Mouse (Mus musculus) liver, postnatal 0 days (tissue): ENCODE results near the gene Ldlr. TPM values are rescaled to one million over a fixed set of nuclear protein-coding genes. Genes with fewer than 3 reads are reported as not detected.

Experiments used
- ATAC-seq: fragments of 200-750 bp; cut with Nextera tagmentation; 2 replicates; pipeline ENCODE4 v1.8.0; 2017; ENCODE audit warnings: mild to moderate bottlenecking, moderate library complexity
- DNase-seq: peaks from one replicate; pipeline ENCODE4 v3.0.0-alpha.2; 2016
- H3K27ac ChIP-seq: fragments of 300-500 bp; sonication (generic); 2 replicates; pipeline ENCODE4 v1.5.1; 2014; ENCODE audit warnings: antibody characterized with exemption, moderate library complexity, mild to moderate bottlenecking, low read depth
- H3K27me3 ChIP-seq: fragments of 300-500 bp; sonication (generic); 2 replicates; pipeline ENCODE4 v1.6.1; 2014; ENCODE audit warnings: low read length, control low read depth, mixed read lengths; ENCODE audit not compliant: insufficient read depth
- H3K36me3 ChIP-seq: fragments of 300-500 bp; sonication (generic); replicated peaks from 2 replicates; pipeline ENCODE4 v1.6.1; 2014; ENCODE audit warnings: mild to moderate bottlenecking, control low read depth, low read length, moderate library complexity, mixed read lengths; ENCODE audit not compliant: insufficient read depth
- H3K4me1 ChIP-seq: fragments of 300-500 bp; sonication (generic); 2 replicates; pipeline ENCODE4 v1.6.1; 2014; ENCODE audit warnings: antibody characterized with exemption, mild to moderate bottlenecking, control low read depth; ENCODE audit not compliant: insufficient read depth
- H3K4me2 ChIP-seq: fragments of 300-500 bp; sonication (generic); 2 replicates; pipeline ENCODE4 v1.6.1; 2014; ENCODE audit warnings: low read depth, mild to moderate bottlenecking, low read length, moderate library complexity, mixed read lengths
- H3K4me3 ChIP-seq: fragments of 300-500 bp; sonication (generic); 2 replicates; pipeline ENCODE4 v1.5.1; 2014; ENCODE audit warnings: low read depth, low read length
- H3K9ac ChIP-seq: fragments of 300-500 bp; sonication (generic); replicated peaks from 2 replicates; pipeline ENCODE4 v1.6.1; 2014; ENCODE audit warnings: mild to moderate bottlenecking, moderate library complexity
- H3K9me3 ChIP-seq: fragments of 300-500 bp; sonication (generic); 2 replicates; pipeline ENCODE4 v1.6.1; 2016; ENCODE audit warnings: mild to moderate bottlenecking, control low read depth, low read length, mixed read lengths
- CTCF ChIP-seq: sonication (generic); IDR thresholded peaks from 2 replicates; pipeline ENCODE4 v1.5.1; 2016; ENCODE audit warnings: antibody characterized with exemption, low read depth
- EP300 ChIP-seq: IDR thresholded peaks from 2 replicates; pipeline ENCODE4 v1.6.1; 2016; ENCODE audit warnings: antibody characterized with exemption, low read depth, mild to moderate bottlenecking
- WGBS: fragments of 180-500 bp; shearing (Covaris S2); extraction: QIAGEN DNeasy Blood & Tissue Kit; methylation state at CpG from one replicate; pipeline ENCODE4 v1.1.7; 2014; ENCODE audit not compliant: insufficient replicate concordance; 5-methylcytosine and 5-hydroxymethylcytosine counted together
- polyA plus RNA-seq: library from polyadenylated mRNA; unstranded; fragments of >200 nt; fragmentation: Nextera tagmentation; extraction: Ambion mirVana; gene quantifications from 2 replicates; pipeline ENCODE4 v1.2.1, GENCODE M21; 2015

The Ldlr gene
- polyA plus RNA-seq, 1 experiment from 2014 or later, result 13.2 TPM

- Histone ChIP-seq H3K36me3 (peaks cover 36% of the 10 kb centered on the region), H3K27me3 (no peaks in the 10 kb centered on the region)
These were observed 6.0 kb downstream of the Ldlr start for GRCm38 (mm10) chr9:21729264-21729663.

DNA sequence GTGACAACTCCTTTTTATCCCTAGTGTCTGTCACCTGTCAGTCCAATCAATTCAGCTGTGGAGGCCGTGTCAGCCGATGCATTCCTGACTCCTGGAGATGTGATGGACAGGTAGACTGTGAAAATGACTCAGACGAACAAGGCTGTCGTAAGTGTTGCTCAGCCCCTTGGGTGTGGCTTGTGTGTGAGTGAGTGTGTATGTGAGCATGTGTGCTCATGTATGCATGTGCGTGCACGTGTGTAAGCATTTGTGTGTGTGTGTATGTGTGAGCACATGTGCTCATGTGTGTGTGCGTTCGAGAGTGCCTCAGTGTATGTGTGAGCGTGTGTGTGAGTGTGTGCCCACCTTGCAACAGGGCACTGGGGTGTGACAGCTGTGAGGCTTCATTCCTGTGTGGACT is 9.0 kb downstream of the Ldlr start:
- Histone ChIP-seq H3K9ac (no peak overlapping the region), H3K4me1 (peaks cover 26% of the 10 kb centered on the region), H3K4me2 (no peak overlapping the region), H3K36me3 (peaks cover 59% of the 10 kb centered on the region), H3K27me3 (no peaks in the 10 kb centered on the region), H3K27ac (no peak overlapping the region), H3K4me3 (no peak overlapping the region), H3K9me3 (no peaks in the 10 kb centered on the region)
- TF ChIP-seq EP300, result no peak
- no peak for TF ChIP-seq CTCF
- DNase-seq, result no peak
- no peak for ATAC-seq
- WGBS, result 89% methylated on average over 9 of the region's 9 CpGs

More at GRCm38 (mm10) chr9:21729264-21729663, 6.0 kb downstream of the Ldlr start:
- DNase-seq (no peak), ATAC-seq (no peak)
- Histone ChIP-seq H3K4me1 (peaks cover 43% of the 10 kb centered on the region), H3K9ac (no peak overlapping the region), H3K27ac (peak overlapping the region; percentile 96), H3K4me2 (no peak overlapping the region), H3K4me3 (no peak overlapping the region), H3K9me3 (no peaks in the 10 kb centered on the region)
- TF ChIP-seq CTCF, result no peak
- TF ChIP-seq EP300, result no peak
- 75% methylated on average over 7 of the region's 7 CpGs for WGBS

DNA sequence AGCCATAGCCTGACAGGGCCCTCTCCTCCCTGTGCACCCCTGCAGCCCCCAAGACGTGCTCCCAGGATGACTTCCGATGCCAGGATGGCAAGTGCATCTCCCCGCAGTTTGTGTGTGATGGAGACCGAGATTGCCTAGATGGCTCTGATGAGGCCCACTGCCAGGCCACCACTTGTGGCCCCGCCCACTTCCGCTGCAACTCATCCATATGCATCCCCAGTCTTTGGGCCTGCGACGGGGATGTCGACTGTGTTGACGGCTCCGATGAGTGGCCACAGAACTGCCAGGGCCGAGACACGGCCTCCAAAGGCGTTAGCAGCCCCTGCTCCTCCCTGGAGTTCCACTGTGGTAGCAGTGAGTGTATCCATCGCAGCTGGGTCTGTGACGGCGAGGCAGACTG is 10.2 kb downstream of the Ldlr start:
- Histone ChIP-seq H3K9me3 (no peaks in the 10 kb centered on the region), H3K27ac (no peak overlapping the region), H3K4me1 (peaks cover 16% of the 10 kb centered on the region), H3K4me2 (no peak overlapping the region), H3K4me3 (no peak overlapping the region), H3K9ac (no peak overlapping the region), H3K27me3 (no peaks in the 10 kb centered on the region), H3K36me3 (peaks cover 70% of the 10 kb centered on the region)
- no peak for DNase-seq
- whole genome bisulfite sequencing, result 93% methylated on average over 17 of the region's 17 CpGs
- ATAC-seq, result no peak
- TF ChIP-seq EP300, result no peak
- no peak for TF ChIP-seq CTCF

DNA sequence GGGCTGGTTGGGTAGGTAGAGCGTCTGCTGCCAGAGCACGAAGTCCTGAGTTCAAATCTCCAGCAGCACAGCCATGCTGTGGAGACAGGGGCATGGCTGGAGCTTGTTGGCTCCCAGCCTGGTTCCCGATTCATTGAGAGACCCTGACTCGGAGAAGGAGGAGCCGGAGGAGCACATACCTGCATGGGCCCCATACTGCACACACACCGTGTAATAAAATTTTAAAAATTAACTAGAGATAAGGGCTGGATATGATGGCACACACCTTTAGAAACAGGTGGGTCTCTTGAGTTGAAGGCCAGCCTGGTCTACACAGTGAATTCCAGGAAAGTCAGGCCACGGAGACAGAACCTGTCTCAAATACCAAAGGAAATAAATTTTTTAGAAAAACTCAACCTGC is 10.7 kb downstream of the Ldlr start:
- WGBS, result 92% methylated on average over 7 of the region's 7 CpGs
- Histone ChIP-seq H3K9ac (no peak overlapping the region), H3K4me3 (no peak overlapping the region), H3K9me3 (no peaks in the 10 kb centered on the region), H3K4me1 (peaks cover 11% of the 10 kb centered on the region), H3K4me2 (no peak overlapping the region), H3K27ac (no peak overlapping the region), H3K27me3 (no peaks in the 10 kb centered on the region), H3K36me3 (peaks cover 73% of the 10 kb centered on the region)
- DNase-seq (no peak), ATAC-seq (no peak)
- TF ChIP-seq EP300 (no peak), CTCF (no peak)

DNA sequence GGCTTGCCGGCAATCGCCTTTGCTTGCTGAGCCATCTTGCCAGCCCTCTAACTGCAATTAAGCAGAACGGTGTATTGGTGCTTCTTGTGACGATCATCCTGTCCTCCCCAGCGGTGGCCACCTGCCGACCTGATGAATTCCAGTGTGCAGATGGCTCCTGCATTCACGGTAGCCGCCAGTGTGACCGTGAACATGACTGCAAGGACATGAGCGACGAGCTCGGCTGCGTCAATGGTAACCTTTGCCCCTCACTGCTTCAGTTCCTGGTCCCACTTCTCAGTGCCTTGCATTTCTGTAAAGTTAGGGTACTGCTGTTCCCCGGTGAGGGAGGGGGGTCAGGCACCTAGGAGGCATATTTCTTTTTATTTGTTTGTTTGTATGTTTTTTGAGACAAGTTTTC is 11.8 kb downstream of the Ldlr start:
- Histone ChIP-seq H3K4me3 (no peak overlapping the region), H3K4me2 (no peak overlapping the region), H3K27me3 (no peaks in the 10 kb centered on the region), H3K36me3 (peaks cover 80% of the 10 kb centered on the region), H3K4me1 (peaks cover 3% of the 10 kb centered on the region; the same call in 1 of the 2 replicates), H3K9me3 (no peaks in the 10 kb centered on the region), H3K9ac (no peak overlapping the region), H3K27ac (peak overlapping the region; percentile 55)
- ATAC-seq, result no peak
- 75% methylated on average over 14 of the region's 14 CpGs for WGBS
- no peak for DNase-seq
- TF ChIP-seq CTCF, result no peak
- no peak for TF ChIP-seq EP300

DNA sequence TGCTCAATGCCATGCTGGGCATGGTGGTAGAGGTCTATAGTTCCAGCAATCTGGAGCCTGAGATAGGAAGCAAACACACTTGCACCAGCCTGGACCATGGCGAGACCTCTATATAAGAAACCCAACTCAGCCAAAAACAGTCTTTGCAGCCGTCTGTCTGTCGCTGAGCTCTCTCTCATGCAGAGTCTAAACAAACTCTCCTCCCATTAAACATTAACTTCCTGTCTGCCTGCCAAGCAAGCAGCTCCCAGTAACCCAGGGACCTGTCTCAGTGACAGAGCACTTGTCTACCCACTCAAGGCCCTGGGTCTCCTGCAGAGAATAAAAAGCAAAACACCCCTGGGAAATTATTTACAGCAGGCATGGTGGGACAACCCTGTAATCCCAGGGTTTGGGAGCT is 13.3 kb downstream of the Ldlr start:
- no peak for TF ChIP-seq CTCF
- no peak for TF ChIP-seq EP300
- Histone ChIP-seq H3K4me3 (no peak overlapping the region), H3K9me3 (no peaks in the 10 kb centered on the region), H3K27me3 (no peaks in the 10 kb centered on the region), H3K27ac (peak overlapping the region; percentile 61), H3K4me1 (peaks cover 3% of the 10 kb centered on the region; the same call in 1 of the 2 replicates), H3K9ac (no peak overlapping the region), H3K36me3 (peaks cover 78% of the 10 kb centered on the region), H3K4me2 (no peak overlapping the region)
- ATAC-seq, result peak; percentile 69
- 54% methylated on average over 3 of the region's 3 CpGs for WGBS
- DNase-seq, result no peak

DNA sequence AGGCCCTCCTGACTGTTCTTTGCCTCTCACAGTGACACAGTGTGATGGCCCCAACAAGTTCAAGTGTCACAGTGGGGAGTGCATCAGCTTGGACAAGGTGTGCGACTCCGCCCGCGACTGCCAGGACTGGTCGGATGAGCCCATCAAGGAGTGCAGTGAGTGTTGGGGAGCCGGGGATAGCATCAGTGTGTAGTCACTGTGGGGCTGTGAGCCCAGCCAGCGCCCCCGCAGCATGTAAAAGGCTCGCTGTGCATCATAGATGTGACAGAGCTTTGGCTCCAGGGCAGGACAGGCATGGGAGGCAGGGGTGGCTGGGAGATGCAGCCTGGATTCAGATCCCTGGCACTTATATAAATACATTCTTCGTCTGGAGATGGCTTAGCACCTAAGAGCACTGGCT is 13.9 kb downstream of the Ldlr start:
- Histone ChIP-seq H3K27me3 (no peaks in the 10 kb centered on the region), H3K9me3 (no peaks in the 10 kb centered on the region), H3K4me1 (peaks cover 3% of the 10 kb centered on the region; the same call in 1 of the 2 replicates), H3K4me3 (no peak overlapping the region), H3K4me2 (no peak overlapping the region), H3K36me3 (peaks cover 78% of the 10 kb centered on the region), H3K9ac (no peak overlapping the region), H3K27ac (peak overlapping the region; percentile 61; the same call in 1 of the 2 replicates)
- ATAC-seq, result no peak
- DNase-seq, result no peak
- TF ChIP-seq CTCF (no peak), EP300 (no peak)
- 88% methylated on average over 10 of the region's 10 CpGs for WGBS
